Mouse (Mus musculus) T-cell, adult 2 months (primary cell): ENCODE measurements around the gene Nr2f1.

Experiments
- DNase-seq: peaks from one replicate; pipeline ENCODE4 v3.0.0; 2022; ENCODE audit warnings: low spot score

The Nr2f1 gene

GRCm38 (mm10) chr13:78179312-78180097, 20.1 kb downstream of the Nr2f1 start:
- DNase-seq: no peak

GRCm38 (mm10) chr13:78178771-78179170, 20.8 kb downstream of the Nr2f1 start:
- DNase-seq: no peak

- no peak for DNase-seq
Measured at GRCm38 (mm10) chr13:78178021-78178420, 21.5 kb downstream of the Nr2f1 start.

GRCm38 (mm10) chr13:78177381-78177950, 22.1 kb downstream of the Nr2f1 start:
- no peak for DNase-seq

- no peak for DNase-seq
Measured at GRCm38 (mm10) chr13:78175821-78176380, 23.7 kb downstream of the Nr2f1 start.

- DNase-seq: no peak
Measured at GRCm38 (mm10) chr13:78174891-78175290, 24.7 kb downstream of the Nr2f1 start.

GRCm38 (mm10) chr13:78174191-78174590, 25.4 kb downstream of the Nr2f1 start:
- DNase-seq: no peak

GRCm38 (mm10) chr13:78172861-78173260, 26.7 kb downstream of the Nr2f1 start:
- no peak for DNase-seq

GRCm38 (mm10) chr13:78171984-78172636, 27.4 kb downstream of the Nr2f1 start:
- no peak for DNase-seq

- no peak for DNase-seq
Measured at GRCm38 (mm10) chr13:78171320-78171719, 28.2 kb downstream of the Nr2f1 start.

- no peak for DNase-seq
Measured at GRCm38 (mm10) chr13:78168166-78168565, 31.4 kb downstream of the Nr2f1 start.

- no peak for DNase-seq
Measured at GRCm38 (mm10) chr13:78164941-78165340, 34.6 kb downstream of the Nr2f1 start.

- peak; percentile 24 for DNase-seq
Measured at GRCm38 (mm10) chr13:78163087-78163958, 36.2 kb downstream of the Nr2f1 start.

- DNase-seq: no peak
Measured at GRCm38 (mm10) chr13:78162149-78162548, 37.4 kb downstream of the Nr2f1 start.

GRCm38 (mm10) chr13:78157465-78157864, 42.1 kb downstream of the Nr2f1 start:
- DNase-seq: no peak
